Mouse (Mus musculus): ENCODE measurements around the gene Coq2. TPM values are rescaled to one million over a fixed set of nuclear protein-coding genes. Genes with fewer than 3 reads are reported as not detected.
A peak's percentile ranks its signal among the peaks of the same experiment; 100 is the strongest.

Gene Coq2
- polyA plus RNA-seq, 1 experiment from 2014 or later = 47.0 TPM

DNA sequence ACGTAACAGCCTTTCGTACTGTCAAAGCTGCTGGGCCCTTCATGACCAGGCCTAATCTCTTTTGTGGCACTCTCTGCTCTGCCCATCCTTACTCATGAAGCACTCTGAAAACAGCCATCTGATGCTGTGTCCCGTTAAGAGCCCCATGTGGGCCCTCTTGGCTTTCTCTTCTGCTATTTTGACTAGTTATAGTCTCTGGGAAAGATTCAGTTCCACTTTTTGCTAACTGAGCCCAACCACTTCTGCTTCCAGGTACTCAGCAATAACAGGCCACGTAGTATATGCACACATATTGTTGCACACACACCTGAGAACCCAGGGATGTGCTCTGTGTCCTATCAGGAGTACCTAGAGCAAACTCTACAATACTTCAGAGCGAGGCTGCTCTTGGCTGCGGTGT is 11.9 kb downstream of the Coq2 start:
- DNase-seq (ENCODE audit: low spot score) = no peak

DNA sequence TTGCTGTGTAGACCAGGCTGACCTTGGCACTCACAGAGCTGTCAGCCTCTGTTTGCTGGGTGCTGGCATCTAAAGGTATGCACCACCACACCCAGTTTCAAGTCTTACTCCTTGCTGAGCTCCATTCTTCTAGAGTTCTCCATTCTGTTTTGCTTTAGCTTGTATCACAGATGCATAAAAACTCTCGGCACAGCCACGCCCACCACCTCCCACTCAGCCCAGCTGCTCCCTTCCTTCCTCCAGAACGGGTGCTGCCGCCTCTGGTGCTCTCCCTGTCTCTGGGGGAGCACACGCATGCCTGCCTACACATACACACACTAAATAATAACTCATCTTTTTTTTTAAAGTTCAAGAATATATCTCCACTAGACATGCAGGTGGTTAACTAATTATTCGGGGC is 16.5 kb downstream of the Coq2 start:
- no peak for DNase-seq (ENCODE audit: low spot score)

DNA sequence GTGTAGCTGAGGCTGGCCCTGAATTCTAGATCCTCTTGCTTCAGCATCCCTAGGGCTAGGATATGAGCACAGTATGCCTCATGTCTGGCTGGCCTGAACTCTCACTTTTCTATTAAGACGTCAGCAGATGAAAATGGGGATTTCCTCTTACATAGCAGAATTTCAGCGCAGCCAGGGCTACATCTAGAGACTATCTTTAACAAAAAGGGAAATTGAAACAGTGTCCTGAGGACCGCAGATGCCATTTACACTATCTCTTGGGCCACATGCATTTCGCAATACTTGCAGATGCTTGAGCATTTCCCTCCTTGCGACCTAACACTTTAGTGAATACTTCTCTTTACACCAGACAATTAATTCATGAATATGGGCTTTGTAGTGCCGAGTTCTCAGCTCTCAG is 18.6 kb downstream of the Coq2 start:
- DNase-seq (ENCODE audit: low spot score) = no peak

- no peak for DNase-seq (ENCODE audit: low spot score)
Observed at GRCm38 (mm10) chr5:100652327-100652726, 22.6 kb downstream of the Coq2 start.

- DNase-seq (ENCODE audit: low spot score) = peak; percentile 30
Observed at GRCm38 (mm10) chr5:100651486-100651885, 23.5 kb downstream of the Coq2 start.

DNA sequence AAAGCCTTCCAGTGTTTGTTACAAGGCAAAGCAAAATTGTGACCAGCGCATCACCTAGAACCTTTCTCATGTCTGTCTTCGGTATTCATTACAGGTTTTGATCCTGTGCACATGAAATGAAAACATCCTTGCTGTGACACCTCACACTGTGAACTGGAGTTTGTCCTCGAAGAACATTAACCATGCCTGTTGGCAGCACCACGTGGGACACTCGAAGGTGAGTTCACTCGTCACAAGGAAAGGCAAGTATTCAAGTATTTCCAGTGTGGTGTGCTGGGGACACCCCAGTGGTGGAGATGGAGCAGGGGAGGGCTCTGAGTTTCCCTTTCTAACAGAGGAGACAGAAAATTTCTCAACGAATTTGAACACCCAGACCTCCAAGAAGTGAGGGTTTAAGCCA is 24.0 kb downstream of the Coq2 start:
- no peak for DNase-seq (ENCODE audit: low spot score)

GRCm38 (mm10) chr5:100648546-100648945 is 26.4 kb downstream of the Coq2 start:
- no peak for DNase-seq (ENCODE audit: low spot score)

DNA sequence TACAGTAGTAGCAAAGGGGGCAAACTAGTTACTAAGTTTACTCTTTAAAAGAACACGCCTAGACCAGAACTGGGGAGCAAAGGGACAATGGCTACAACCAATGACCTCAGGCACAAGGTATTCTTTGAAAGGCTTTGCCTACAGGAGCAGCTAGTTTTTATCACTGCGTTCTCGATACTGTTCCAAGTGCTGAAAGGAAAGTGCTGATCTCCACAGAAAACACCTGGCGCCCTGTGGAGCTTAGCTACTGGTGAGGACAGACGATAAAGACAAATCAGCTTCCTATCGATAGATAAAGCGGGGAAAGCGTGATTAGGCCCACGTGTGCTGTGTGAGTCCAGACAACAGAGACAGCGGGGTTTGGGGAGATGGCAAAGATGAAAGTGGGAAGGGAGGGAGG is 26.9 kb downstream of the Coq2 start:
- no peak for DNase-seq (ENCODE audit: low spot score)

DNA sequence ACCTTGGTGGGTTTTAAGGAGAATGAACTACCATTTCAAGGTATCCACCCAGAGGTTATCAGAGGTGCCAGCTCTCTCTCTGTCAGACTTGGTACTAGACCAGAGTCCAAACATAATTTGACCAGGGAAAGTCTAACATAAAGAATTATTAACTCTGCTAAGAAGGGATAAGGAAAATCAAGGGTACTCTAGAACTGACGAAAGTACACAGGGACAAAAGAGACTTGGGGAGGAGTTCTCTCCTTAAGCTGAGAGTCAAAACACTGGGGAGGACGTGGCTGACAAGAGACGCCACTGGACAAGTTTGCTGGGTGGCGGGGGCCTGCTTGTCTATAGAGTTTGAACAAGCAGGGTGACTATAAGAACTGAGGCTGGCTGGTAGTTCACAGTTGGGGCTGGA is 28.4 kb downstream of the Coq2 start:
- no peak for DNase-seq (ENCODE audit: low spot score)

DNA sequence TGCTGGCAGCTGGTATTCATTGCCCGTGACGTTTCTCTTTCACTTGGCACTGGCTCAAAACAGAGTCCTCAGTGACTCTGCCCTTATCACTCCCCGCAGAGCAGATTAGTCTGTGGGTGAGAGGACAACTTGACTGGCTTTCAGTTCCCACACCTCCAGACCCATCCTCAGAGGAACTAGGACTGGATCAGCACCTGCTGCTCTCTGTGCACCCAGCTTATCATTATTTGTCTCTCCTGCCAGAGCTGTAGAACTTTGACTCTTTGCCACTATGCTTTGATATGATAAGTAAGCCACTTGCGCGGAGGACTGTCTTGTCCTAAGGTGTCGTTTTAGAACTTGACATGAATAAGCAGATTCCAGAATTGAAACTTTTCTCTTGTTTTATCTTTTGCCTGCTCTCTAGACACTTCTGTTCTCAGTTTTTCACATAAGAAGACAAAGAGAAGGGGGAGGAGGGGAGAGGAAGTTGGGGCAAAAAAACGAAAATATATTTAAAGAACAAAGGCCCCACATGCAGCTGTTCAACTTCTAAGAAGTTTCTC is 30.9 kb downstream of the Coq2 start:
- peak; percentile 77 for DNase-seq (ENCODE audit: low spot score)

DNA sequence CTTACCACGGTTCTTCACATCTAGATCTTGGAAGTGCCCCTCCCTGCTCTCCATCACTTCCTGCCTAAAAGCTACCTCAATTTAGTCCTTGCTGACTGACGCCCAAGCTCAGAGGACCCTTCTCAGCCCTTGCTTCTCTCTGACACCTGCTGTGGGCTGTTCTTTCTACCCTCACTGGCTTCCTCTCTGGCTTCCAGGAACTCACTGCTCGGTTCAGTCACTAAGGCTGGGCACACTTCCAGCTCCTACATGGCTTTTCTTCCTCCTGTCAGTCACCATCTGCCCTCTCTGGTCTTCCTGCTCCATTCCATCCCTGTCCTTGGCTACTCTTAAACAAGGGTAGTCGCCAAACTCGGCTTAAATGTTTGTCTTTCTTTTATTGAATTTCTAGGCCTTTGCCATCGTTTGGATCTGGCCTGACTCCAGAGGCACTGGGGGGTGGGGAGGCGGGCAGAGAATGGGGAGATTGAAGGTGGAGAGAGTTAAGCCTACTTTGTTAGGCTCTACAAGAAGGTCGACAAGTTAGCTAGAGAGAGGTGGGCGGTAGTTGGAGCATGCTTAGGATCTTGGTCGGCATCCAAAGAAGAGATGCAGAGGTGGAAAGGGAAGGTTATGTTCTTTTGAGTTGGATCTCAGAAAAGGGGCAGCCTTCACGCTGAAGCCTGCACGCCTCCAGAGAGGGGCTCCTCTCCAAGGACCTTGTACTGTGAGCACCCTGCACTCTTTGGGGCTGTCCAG is 31.5 kb downstream of the Coq2 start:
- DNase-seq (ENCODE audit: low spot score) = peak; percentile 78

- DNase-seq (ENCODE audit: low spot score) = no peak
Observed at GRCm38 (mm10) chr5:100642316-100642715, 32.6 kb downstream of the Coq2 start.

DNA sequence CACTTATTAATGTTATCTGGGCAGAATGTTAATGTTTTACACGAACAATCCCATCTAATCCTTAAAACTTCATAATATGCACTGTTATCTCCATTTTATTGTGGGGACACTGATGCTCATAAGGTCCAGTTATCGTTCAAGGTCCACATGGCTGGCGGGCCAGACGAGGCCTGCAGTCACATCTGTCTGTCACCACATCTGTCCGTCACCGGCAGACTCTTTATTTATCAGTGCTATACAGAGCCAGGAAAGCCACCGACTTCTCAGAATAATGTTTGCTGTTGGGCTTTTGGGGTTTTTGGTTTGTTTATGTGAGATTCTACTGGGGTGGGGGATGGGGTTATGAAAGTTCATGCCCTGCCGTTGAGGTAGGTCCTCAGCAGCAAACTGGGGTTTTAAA is 36.5 kb downstream of the Coq2 start:
- DNase-seq (ENCODE audit: low spot score) = no peak

DNA sequence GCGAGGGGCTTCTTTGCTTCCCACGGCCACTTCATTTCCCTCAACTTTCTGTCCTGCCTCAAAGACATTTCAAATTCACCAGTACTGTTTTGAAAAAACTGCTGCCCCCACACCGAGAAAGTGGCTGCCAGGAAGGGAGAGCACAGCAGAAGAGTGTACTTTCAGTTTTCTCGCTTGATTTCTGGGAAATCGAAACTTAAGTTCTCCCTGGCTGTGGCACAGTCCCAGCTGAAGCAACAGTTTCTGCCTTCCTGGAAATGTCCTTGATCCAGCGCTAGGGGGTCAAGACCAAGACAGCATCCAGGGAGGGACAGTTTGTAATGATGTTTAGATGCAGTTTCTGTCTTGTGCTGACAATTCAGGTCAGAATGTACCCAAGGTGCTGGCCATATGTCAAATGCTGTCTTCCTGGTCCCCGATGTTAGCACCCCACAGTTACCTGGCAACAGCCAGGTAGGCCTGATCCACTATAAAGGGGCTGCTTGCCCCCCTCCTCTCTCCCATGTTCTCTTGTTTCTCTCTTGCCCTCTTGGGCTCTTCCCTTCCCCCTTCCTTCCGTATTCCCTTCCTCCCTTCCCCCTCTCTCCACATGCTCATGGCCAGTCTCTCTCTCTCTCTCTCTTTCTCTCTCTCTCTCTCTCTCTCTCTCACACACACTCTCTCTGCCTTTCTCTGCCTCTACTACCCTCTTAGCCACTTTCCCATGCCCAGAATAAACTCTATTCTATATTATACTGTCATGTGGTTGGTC is 38.0 kb downstream of the Coq2 start:
- no peak for DNase-seq (ENCODE audit: low spot score)

DNA sequence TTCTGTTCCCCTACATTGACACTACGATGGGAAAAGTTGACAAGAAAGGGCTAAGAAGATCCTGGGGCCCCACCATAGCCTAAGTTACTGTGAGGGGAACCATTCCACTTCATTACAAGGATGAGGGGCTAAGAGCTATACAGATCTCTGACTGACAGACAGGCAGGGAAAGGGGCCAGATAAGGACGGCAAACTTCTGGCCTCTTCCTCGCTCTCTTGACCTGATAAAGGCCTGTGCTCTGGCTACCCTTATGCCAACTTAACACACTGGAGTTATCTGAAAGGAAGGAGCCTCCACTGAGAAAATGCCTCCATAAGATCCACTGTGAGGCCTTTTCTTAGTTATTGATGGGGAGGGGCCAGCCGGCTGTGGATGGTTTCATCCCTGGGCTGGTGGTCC is 39.0 kb downstream of the Coq2 start:
- no peak for DNase-seq (ENCODE audit: low spot score)

GRCm38 (mm10) chr5:100634885-100635478 is 40.0 kb downstream of the Coq2 start:
- DNase-seq (ENCODE audit: low spot score) = no peak

- no peak for DNase-seq (ENCODE audit: low spot score)
Observed at GRCm38 (mm10) chr5:100632540-100633129, 42.3 kb downstream of the Coq2 start.

GRCm38 (mm10) chr5:100628807-100629206 is 46.1 kb downstream of the Coq2 start:
- no peak for DNase-seq (ENCODE audit: low spot score)

- DNase-seq (ENCODE audit: low spot score) = no peak
Observed at GRCm38 (mm10) chr5:100626526-100626925, 48.4 kb downstream of the Coq2 start.

DNA sequence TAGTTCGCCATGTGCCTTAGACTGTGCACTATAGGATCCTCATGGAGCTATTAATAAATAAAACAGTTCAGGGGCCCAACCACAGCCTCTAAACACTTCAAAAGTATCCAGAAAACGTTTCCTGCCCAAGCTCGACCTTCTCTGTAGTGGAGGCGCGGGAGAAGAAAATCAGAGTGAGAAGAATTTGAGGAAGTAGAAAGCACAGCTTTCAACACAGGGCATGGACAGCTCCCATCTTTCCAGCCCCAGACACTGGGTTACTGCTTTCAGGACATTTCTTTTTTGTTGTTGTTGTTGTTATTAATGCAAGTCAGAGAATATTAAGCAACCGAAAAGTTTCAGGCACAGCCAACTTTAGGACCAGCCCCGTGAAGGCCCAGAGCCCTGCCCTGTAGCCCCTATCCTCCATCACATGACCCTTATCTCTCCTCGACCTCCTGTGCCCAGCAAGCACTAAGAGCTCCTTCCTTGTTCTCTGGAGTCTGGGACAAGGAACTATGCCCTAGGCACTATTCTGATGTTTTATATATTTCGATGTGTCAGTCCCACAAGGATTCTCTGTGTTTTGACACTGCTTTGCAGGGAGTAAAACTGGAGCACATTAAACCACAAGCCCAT is 50.1 kb downstream of the Coq2 start:
- DNase-seq (ENCODE audit: low spot score) = no peak

- DNase-seq (ENCODE audit: low spot score) = no peak
Observed at GRCm38 (mm10) chr5:100622509-100623163, 52.3 kb downstream of the Coq2 start.
